In genomic region chr17:24527723-24528559, GRCm38 (mm10) we compare ENCODE assay signal across 8 mouse cellular contexts. TPM values are rescaled to one million over a fixed set of nuclear protein-coding genes. Genes with fewer than 3 reads are reported as not detected.
DNase-seq lines count a peak whose midpoint lies in the region; ATAC-seq and TF ChIP-seq lines count a peak whose summit lies in the region.

Traf7 (minus strand) TSS chr17:24527938.

- H3K27ac ChIP-seq in ES-Bruce4 (ENCODE audit: insufficient read depth, low read length) = peak within 1 kb of the TSS; percentile 96
- peak within 1 kb of the TSS; percentile 85 for H3K27ac ChIP-seq in forebrain, embryonic 13.5 days
- H3K27ac ChIP-seq in liver, postnatal 0 days (ENCODE audit: low read depth) = peak within 1 kb of the TSS; percentile 81
- peak within 1 kb of the TSS; percentile 84 for H3K27ac ChIP-seq in neural tube, embryonic 14.5 days (ENCODE audit: low read depth, low read length)

- ATAC-seq in cerebellum, adult (ENCODE audit: insufficient number of reproducible peaks, low FRiP score, low TSS enrichment) = peak; percentile 94
- peak; percentile 98 for ATAC-seq in forebrain, embryonic 13.5 days
- ATAC-seq in liver, postnatal 0 days = peak; percentile 97
- peak; percentile 98 for ATAC-seq in neural tube, embryonic 14.5 days (ENCODE audit: low read depth)

- intact Hi-C loops in heart, postnatal 10 days (cut with DNase I) = loop anchor here (5.0 kb wide), 1 partner anchor 46 kb away; no protein-coding TSS in a partner anchor

- H3K4me1 ChIP-seq in ES-Bruce4 (ENCODE audit: control insufficient read depth, insufficient read depth, low read length) = no peaks in the 10 kb centered on the region
- H3K4me1 ChIP-seq in forebrain, embryonic 13.5 days = peaks cover 70% of the 10 kb centered on the region
- peaks cover 41% of the 10 kb centered on the region for H3K4me1 ChIP-seq in liver, postnatal 0 days (ENCODE audit: insufficient read depth)
- H3K4me1 ChIP-seq in neural tube, embryonic 14.5 days (ENCODE audit: control insufficient read depth, insufficient read depth, low read length) = peaks cover 26% of the 10 kb centered on the region

- H3K9ac ChIP-seq in ES-Bruce4 (ENCODE audit: low read depth, poor library complexity, severe bottlenecking) = peak within 1 kb of the TSS; percentile 98
- peak within 1 kb of the TSS; percentile 91 for H3K9ac ChIP-seq in forebrain, embryonic 13.5 days
- peak within 1 kb of the TSS; percentile 87 for H3K9ac ChIP-seq in liver, postnatal 0 days (replicated peaks)
- H3K9ac ChIP-seq in neural tube, embryonic 14.5 days (replicated peaks; ENCODE audit: low read depth, low read length) = peak within 1 kb of the TSS; percentile 82

- peak; percentile 97 to 98 for DNase-seq in heart, postnatal 10 days
- peak; percentile 100 for DNase-seq in large intestine, adult 2 months (ENCODE audit: low read depth, low spot score)
- DNase-seq in liver, postnatal 0 days = peak; percentile 91
- peak; percentile 90 for DNase-seq in testis, postnatal 10 days (ENCODE audit: low spot score)

- no peak for TF ChIP-seq CTCF in ES-Bruce4 (IDR thresholded peaks at IDR 0.05; ENCODE audit: low read depth, low read length)
- TF ChIP-seq CTCF in liver, postnatal 0 days (IDR thresholded peaks at IDR 0.05; ENCODE audit: low read depth) = no peak

- peak; percentile 100 for TF ChIP-seq POLR2A in ES-Bruce4 (IDR thresholded peaks at IDR 0.05; ENCODE audit: insufficient read depth, low read length)

- peak within 1 kb of the TSS; percentile 99 for H3K4me3 ChIP-seq in ES-Bruce4 (ENCODE audit: low read depth, low read length)
- H3K4me3 ChIP-seq in forebrain, embryonic 13.5 days = peak within 1 kb of the TSS; percentile 87
- H3K4me3 ChIP-seq in liver, postnatal 0 days (ENCODE audit: low read depth, low read length) = peak within 1 kb of the TSS; percentile 87
- H3K4me3 ChIP-seq in neural tube, embryonic 14.5 days (ENCODE audit: low read depth, low read length) = peak within 1 kb of the TSS; percentile 83

- H3K4me2 ChIP-seq in forebrain, embryonic 13.5 days = peak within 1 kb of the TSS; percentile 82
- peak within 1 kb of the TSS; percentile 94 for H3K4me2 ChIP-seq in liver, postnatal 0 days (ENCODE audit: low read depth, low read length)
- peak within 1 kb of the TSS; percentile 94 for H3K4me2 ChIP-seq in neural tube, embryonic 14.5 days (ENCODE audit: low read depth, low read length)

- H3K9me3 ChIP-seq in ES-Bruce4 (replicated peaks; ENCODE audit: control insufficient read depth, insufficient read depth, low read length, poor library complexity, severe bottlenecking) = no peaks in the 10 kb centered on the region
- no peaks in the 10 kb centered on the region for H3K9me3 ChIP-seq in forebrain, embryonic 13.5 days (replicated peaks)
- no peaks in the 10 kb centered on the region for H3K9me3 ChIP-seq in liver, postnatal 0 days (ENCODE audit: low read length)
- no peaks in the 10 kb centered on the region for H3K9me3 ChIP-seq in neural tube, embryonic 14.5 days (ENCODE audit: control insufficient read depth, low read length)

- TF ChIP-seq EP300 in ES-Bruce4 (IDR thresholded peaks at IDR 0.05; ENCODE audit: insufficient read depth, low read depth, low read length) = no peak
- TF ChIP-seq EP300 in liver, postnatal 0 days (IDR thresholded peaks at IDR 0.05; ENCODE audit: low read depth) = peak; percentile 66

- peaks cover 27% of the 10 kb centered on the region for H3K36me3 ChIP-seq in ES-Bruce4 (ENCODE audit: control insufficient read depth, insufficient read depth, low read length, poor library complexity, severe bottlenecking)
- H3K36me3 ChIP-seq in forebrain, embryonic 13.5 days (ENCODE audit: poor library complexity, severe bottlenecking) = peaks cover 22% of the 10 kb centered on the region
- H3K36me3 ChIP-seq in liver, postnatal 0 days (replicated peaks; ENCODE audit: insufficient read depth, low read length) = peaks cover 12% of the 10 kb centered on the region
- peaks cover 10% of the 10 kb centered on the region; the same call in 1 of the 2 replicates for H3K36me3 ChIP-seq in neural tube, embryonic 14.5 days (ENCODE audit: control insufficient read depth, insufficient read depth, low read length)

- H3K27me3 ChIP-seq in ES-Bruce4 (ENCODE audit: control insufficient read depth, insufficient read depth, low read length, poor library complexity, severe bottlenecking) = no peaks in the 10 kb centered on the region
- H3K27me3 ChIP-seq in forebrain, embryonic 13.5 days = no peaks in the 10 kb centered on the region
- no peaks in the 10 kb centered on the region for H3K27me3 ChIP-seq in liver, postnatal 0 days (ENCODE audit: insufficient read depth, low read length)
- no peaks in the 10 kb centered on the region for H3K27me3 ChIP-seq in neural tube, embryonic 14.5 days (ENCODE audit: control insufficient read depth, insufficient read depth, low read length)

- WGBS in forebrain, embryonic 13.5 days = under 1% methylated on average over 40 of the region's 40 CpGs
- WGBS in large intestine, adult 2 months = under 1% methylated on average over 40 of the region's 40 CpGs
- WGBS in liver, postnatal 0 days (ENCODE audit: insufficient replicate concordance) = under 1% methylated on average over 40 of the region's 40 CpGs
- under 1% methylated on average over 40 of the region's 40 CpGs for WGBS in neural tube, embryonic 14.5 days

RNA-seq across cellular contexts. Expression of gene Traf7, which starts in this region (rescaled TPM):
- 145 and 168 TPM in 2 replicates for polyA plus RNA-seq in ES-Bruce4 (2011; ENCODE audit: insufficient read depth, insufficient read length, low read depth, missing spikeins)
- 97.1 and 109 TPM in 2 replicates for polyA plus RNA-seq in forebrain, embryonic 13.5 days (2015; fragmentation: Nextera tagmentation; extraction: Ambion mirVana)
- 10 to 100 TPM; 75.9 to 77.9 TPM for total RNA-seq in heart, postnatal 10 days (2021)
- 119 and 178 TPM in 2 replicates for polyA plus RNA-seq in large intestine, adult 2 months (2012; rRNA removed)
- 14.1 and 17.2 TPM in 2 replicates for polyA plus RNA-seq in liver, postnatal 0 days (2015; fragmentation: Nextera tagmentation; extraction: Ambion mirVana)
- 74.2 and 76.6 TPM in 2 replicates for polyA plus RNA-seq in neural tube, embryonic 14.5 days (2014; fragmentation: Nextera tagmentation; extraction: Ambion mirVana)

Comparison
In these comparisons a context has a peak if more than half of its experiments do, and no peak if none do; other contexts are left out.
1. Peak in every context shown above with its lines: DNase-seq, ATAC-seq, H3K4me3 ChIP-seq and H3K27ac ChIP-seq.